Mouse (Mus musculus) MEL (cell line): ENCODE data around the gene Zfand2a.

Experiments used
- CHD2 ChIP-seq: IDR thresholded peaks from 2 replicates; pipeline ENCODE4 v1.6.1; 2011; ENCODE audit warnings: low read length, improper control_type of control experiment
- CTCF ChIP-seq, 3 experiments: IDR thresholded peaks in 2 of 3; conservative IDR thresholded peaks in 1 of 3; 2 replicates each; pipeline ENCODE4 v1.5.1; 2011 to 2012; ENCODE audit warnings: low read length in 3 of 3, low read depth in 2 of 3, mild to moderate bottlenecking in 2 of 3, improper control_type of control experiment in 1 of 3, inconsistent platforms in 1 of 3, mixed read lengths in 1 of 3, moderate library complexity in 1 of 3; ENCODE audit not compliant: control insufficient read depth in 1 of 3, insufficient read depth in 1 of 3, poor library complexity in 1 of 3, severe bottlenecking in 1 of 3
- GABPA ChIP-seq: IDR thresholded peaks from 2 replicates; pipeline ENCODE4 v1.6.1; 2012; ENCODE audit warnings: low read depth, mild to moderate bottlenecking, inconsistent platforms, low read length, improper control_type of control experiment, moderate library complexity
- MXI1 ChIP-seq: IDR thresholded peaks from 2 replicates; pipeline ENCODE4 v1.6.1; 2011; ENCODE audit warnings: mild to moderate bottlenecking, low read depth, low read length, improper control_type of control experiment
- POLR2A ChIP-seq, 2 experiments: IDR thresholded peaks; 2 replicates each; pipeline ENCODE4 v1.6.1; 2011 to 2012; ENCODE audit warnings: low read length in 2 of 2, mild to moderate bottlenecking in 2 of 2, control low read depth in 1 of 2, improper control_type of control experiment in 1 of 2, low read depth in 1 of 2, moderate library complexity in 1 of 2; ENCODE audit not compliant: control insufficient read depth in 1 of 2, insufficient read depth in 1 of 2, poor library complexity in 1 of 2
- RAD21 ChIP-seq: IDR thresholded peaks from 2 replicates; pipeline ENCODE4 v1.6.1; 2011; ENCODE audit warnings: mild to moderate bottlenecking, low read depth, low read length, improper control_type of control experiment
- SMC3 ChIP-seq: IDR thresholded peaks from 2 replicates; pipeline ENCODE4 v1.6.1; 2011; ENCODE audit warnings: low read depth, low read length, improper control_type of control experiment
- TAL1 ChIP-seq: IDR thresholded peaks from 2 replicates; pipeline ENCODE4 v1.6.1; 2012; ENCODE audit warnings: mild to moderate bottlenecking, inconsistent platforms, low read length, moderate library complexity, mixed read lengths
- USF1 ChIP-seq: IDR thresholded peaks from 2 replicates; pipeline ENCODE4 v1.6.1; 2014; ENCODE audit warnings: low read depth, mild to moderate bottlenecking, inconsistent platforms, low read length, improper control_type of control experiment, moderate library complexity
- ZNF384 ChIP-seq: IDR thresholded peaks from 2 replicates; pipeline ENCODE4 v1.6.1; 2012; ENCODE audit warnings: low read depth, mild to moderate bottlenecking, inconsistent platforms, low read length, improper control_type of control experiment

DNA sequence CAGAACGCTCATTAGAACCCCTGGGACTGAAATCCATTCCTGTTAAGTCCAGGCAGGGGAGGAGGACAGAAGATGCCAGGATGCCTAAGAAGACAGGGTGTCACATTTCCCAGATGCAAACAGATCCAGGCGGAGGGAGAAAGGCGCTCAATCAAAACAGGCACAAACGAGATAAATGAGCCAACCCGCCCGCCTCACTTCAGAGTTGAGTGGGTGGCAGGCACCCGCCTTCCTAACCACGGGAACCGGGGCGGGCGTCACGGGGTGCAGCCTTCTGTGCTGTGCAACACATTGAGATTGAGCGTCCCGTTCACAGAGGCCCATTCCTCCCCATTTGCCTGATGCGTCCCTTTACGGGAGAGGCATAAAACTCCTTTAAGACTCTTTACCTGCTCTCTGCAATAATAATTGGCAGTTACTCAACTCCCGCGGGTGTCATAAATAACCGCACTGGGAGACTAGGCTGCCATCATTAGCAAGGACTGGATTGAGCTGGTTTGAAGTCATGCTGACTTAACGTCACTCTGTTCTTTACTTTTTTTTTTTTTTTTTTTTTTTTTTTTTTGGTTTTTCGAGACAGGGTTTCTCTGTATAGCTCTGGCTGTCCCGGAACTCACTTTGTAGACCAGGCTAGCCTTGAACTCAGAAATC, 10.8 kb upstream of the Zfand2a start:
- TF ChIP-seq SMC3 (no peak), ZNF384 (0 out of 2 replicates have a peak, but pooled peaks have one; percentile 18), POLR2A (IDR thresholded peaks at IDR 0.05; ENCODE audit: control insufficient read depth in 1 of 2, insufficient read depth in 1 of 2, low read depth in 1 of 2, low read length in 2 of 2, poor library complexity in 1 of 2) (no peak), RAD21 (no peak), USF1 (no peak), TAL1 (no peak), MXI1 (no peak), CHD2 (no peak), CTCF (IDR thresholded peaks at IDR 0.05 in 2 of 3, conservative IDR thresholded peaks at IDR 0.05 in 1 of 3; ENCODE audit: control insufficient read depth in 1 of 3, insufficient read depth in 1 of 3, low read depth in 2 of 3, low read length in 3 of 3, poor library complexity in 1 of 3, severe bottlenecking in 1 of 3) (no peak), GABPA (no peak)
